Mouse (Mus musculus) myocyte (in vitro differentiated cells): ENCODE data around the gene 4930442H23Rik. TPM values are rescaled to one million over a fixed set of nuclear protein-coding genes. Genes with fewer than 3 reads are reported as not detected.
A peak's percentile ranks its signal among the peaks of the same experiment; 100 is the strongest.

ENCODE experiments used
- H3K27me3 ChIP-seq: one replicate; pipeline ENCODE4 v1.6.1; 2011; ENCODE audit not compliant: control insufficient read depth, insufficient read depth, insufficient read length
- H3K36me3 ChIP-seq: one replicate; pipeline ENCODE4 v1.6.1; 2011; ENCODE audit not compliant: control insufficient read depth, insufficient read depth
- H3K4me2 ChIP-seq: one replicate; pipeline ENCODE4 v1.6.1; 2011; ENCODE audit warnings: low read depth, control low read depth
- H3K4me3 ChIP-seq: one replicate; pipeline ENCODE4 v1.5.1; 2011; ENCODE audit warnings: mild to moderate bottlenecking, control low read depth, moderate library complexity
- H3K79me2 ChIP-seq: one replicate; pipeline ENCODE4 v1.6.1; 2011; ENCODE audit not compliant: control insufficient read depth, insufficient read depth
- H3ac ChIP-seq: one replicate; pipeline ENCODE4 v1.6.1; 2011; ENCODE audit not compliant: control insufficient read depth, insufficient read length
- CEBPB ChIP-seq: IDR thresholded peaks from 2 replicates; pipeline ENCODE4 v1.6.1; 2011; ENCODE audit warnings: mild to moderate bottlenecking, moderate library complexity; ENCODE audit not compliant: poor library complexity, insufficient read depth, severe bottlenecking
- E2F4 ChIP-seq: IDR thresholded peaks from one replicate; pipeline ENCODE4 v1.6.1; 2011; ENCODE audit warnings: mild to moderate bottlenecking, control low read depth, moderate library complexity; ENCODE audit not compliant: insufficient read depth
- MAX ChIP-seq: IDR thresholded peaks from one replicate; pipeline ENCODE4 v1.6.1; 2011; ENCODE audit warnings: low read depth, mild to moderate bottlenecking, control low read depth
- MYOD1 ChIP-seq, 3 experiments: IDR thresholded peaks; one replicate each; pipeline ENCODE4 v1.6.1; 2011; ENCODE audit warnings: control low read depth in 2 of 3, low read depth in 2 of 3, mild to moderate bottlenecking in 2 of 3, moderate library complexity in 1 of 3; ENCODE audit not compliant: insufficient read length in 2 of 3, control insufficient read depth in 1 of 3
- POLR2A ChIP-seq: IDR thresholded peaks from one replicate; pipeline ENCODE4 v1.6.1; 2011; ENCODE audit warnings: low read depth, mild to moderate bottlenecking, control low read depth, moderate library complexity; ENCODE audit not compliant: insufficient read length
- POLR2AphosphoS2 ChIP-seq: IDR thresholded peaks from one replicate; pipeline ENCODE4 v1.6.1; 2011; ENCODE audit warnings: low read depth, control low read depth; ENCODE audit not compliant: insufficient read length
- REST ChIP-seq: IDR thresholded peaks from one replicate; pipeline ENCODE4 v1.6.1; 2011; ENCODE audit warnings: mild to moderate bottlenecking, control low read depth, moderate library complexity; ENCODE audit not compliant: insufficient read depth, insufficient read length
- SRF ChIP-seq: IDR thresholded peaks from one replicate; pipeline ENCODE4 v1.6.1; 2011; ENCODE audit warnings: low read depth; ENCODE audit not compliant: control insufficient read depth, insufficient read length
- TCF12 ChIP-seq: IDR thresholded peaks from one replicate; pipeline ENCODE4 v1.6.1; 2011; ENCODE audit warnings: mild to moderate bottlenecking, control low read depth; ENCODE audit not compliant: poor library complexity, insufficient read depth, severe bottlenecking
- TCF3 ChIP-seq: IDR thresholded peaks from one replicate; pipeline ENCODE4 v1.6.1; 2011; ENCODE audit warnings: low read depth, control low read depth; ENCODE audit not compliant: insufficient read length
- USF1 ChIP-seq: IDR thresholded peaks from one replicate; pipeline ENCODE4 v1.6.1; 2011; ENCODE audit warnings: low read depth, mild to moderate bottlenecking, control low read depth, moderate library complexity
- polyA plus RNA-seq: library from polyadenylated mRNA; unstranded; fragments of >200 nt; fragmentation: generic; extraction: Trizol; gene quantifications from one replicate; pipeline ENCODE4 v1.2.1, GENCODE M21; 2012; ENCODE audit warnings: missing spikeins

The 4930442H23Rik gene
- polyA plus RNA-seq, 1 experiment, result 0.12 TPM

DNA sequence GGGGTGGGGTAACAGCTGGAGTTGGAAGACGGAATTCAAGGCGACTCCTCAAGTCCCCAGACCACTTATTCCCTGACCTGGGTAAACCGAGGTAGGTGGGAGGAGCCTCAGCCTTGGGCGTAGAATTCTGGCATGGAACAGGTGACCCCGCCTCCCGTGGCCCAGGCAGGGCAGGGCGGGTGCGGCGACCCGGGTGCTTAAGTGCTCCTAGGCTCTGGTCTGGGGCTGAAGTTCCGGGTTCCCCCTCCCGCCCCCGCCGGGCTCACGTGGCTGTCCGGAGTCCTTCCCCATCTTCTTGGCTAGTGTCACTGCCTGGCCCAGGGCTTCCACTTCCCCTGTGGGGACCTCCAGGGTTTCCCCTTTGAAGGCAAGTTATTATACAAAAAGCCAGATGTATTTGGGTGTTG lies 49.5 kb downstream of the 4930442H23Rik start:
- Histone ChIP-seq H3K79me2 (peaks cover 14% of the 10 kb centered on the region), H3K4me2 (peak overlapping the region; percentile 85), H3K27me3 (no peaks in the 10 kb centered on the region), H3ac (no peak overlapping the region), H3K4me3 (no peak overlapping the region), H3K36me3 (no peaks in the 10 kb centered on the region)
- TF ChIP-seq MYOD1 (IDR thresholded peaks at IDR 0.05; ENCODE audit: control insufficient read depth in 1 of 3, insufficient read length in 2 of 3, low read depth in 2 of 3) (no peak), TCF12 (no peak), POLR2A (no peak), USF1 (no peak), POLR2AphosphoS2 (no peak), REST (no peak), E2F4 (no peak), SRF (no peak), MAX (no peak), CEBPB (no peak), TCF3 (no peak)

Other genes starting within 250 kb of the 4930442H23Rik start
- gene Gng7, start 168.9 kb downstream of the 4930442H23Rik start, polyA plus RNA-seq, result 0.47 TPM
- gene Diras1, start 158.2 kb downstream of the 4930442H23Rik start, polyA plus RNA-seq, result 0.42 TPM
- gene Slc39a3, start 146.4 kb downstream of the 4930442H23Rik start, polyA plus RNA-seq, result 21.8 TPM
- 192 TPM for gene Sgta, start 123.7 kb downstream of the 4930442H23Rik start, polyA plus RNA-seq
- 139 TPM for gene Thop1, start 113.8 kb downstream of the 4930442H23Rik start, polyA plus RNA-seq
- gene Creb3l3, start 85.0 kb downstream of the 4930442H23Rik start, polyA plus RNA-seq, result 0.14 TPM
- 126 TPM for gene Map2k2, start 77.9 kb downstream of the 4930442H23Rik start, polyA plus RNA-seq
- 26.1 TPM for gene Zbtb7a, start 48.6 kb downstream of the 4930442H23Rik start, polyA plus RNA-seq
- gene Pias4, start 15.9 kb downstream of the 4930442H23Rik start, polyA plus RNA-seq, result 43.2 TPM
- 3,891 TPM for gene Eef2, start 7.2 kb downstream of the 4930442H23Rik start, polyA plus RNA-seq
- gene Dapk3, start 844 bp downstream of the 4930442H23Rik start, polyA plus RNA-seq, result 120 TPM
- 52.3 TPM for gene Nmrk2, start 18.2 kb upstream of the 4930442H23Rik start, polyA plus RNA-seq
- gene Atcay, start 47.0 kb upstream of the 4930442H23Rik start, polyA plus RNA-seq, result 0.11 TPM
- 2.3 TPM for gene Zfr2, start 49.3 kb upstream of the 4930442H23Rik start, polyA plus RNA-seq
- gene Matk, start 69.1 kb upstream of the 4930442H23Rik start, polyA plus RNA-seq, result 0.67 TPM
- 167 TPM for gene Mrpl54, start 83.1 kb upstream of the 4930442H23Rik start, polyA plus RNA-seq
- 166 TPM for gene Apba3, start 83.1 kb upstream of the 4930442H23Rik start, polyA plus RNA-seq
- 0.17 TPM for gene Tjp3, start 107.7 kb upstream of the 4930442H23Rik start, polyA plus RNA-seq
- gene Pip5k1c, start 109.1 kb upstream of the 4930442H23Rik start, polyA plus RNA-seq, result 23.3 TPM
- 31.3 TPM for gene Cactin, start 137.3 kb upstream of the 4930442H23Rik start, polyA plus RNA-seq
- 0.16 TPM for gene Tbxa2r, start 144.9 kb upstream of the 4930442H23Rik start, polyA plus RNA-seq
- 0.10 TPM for gene Gipc3, start 159.4 kb upstream of the 4930442H23Rik start, polyA plus RNA-seq
- gene Hmg20b, start 166.6 kb upstream of the 4930442H23Rik start, polyA plus RNA-seq, result 80.2 TPM
- 21.7 TPM for gene Mfsd12, start 173.6 kb upstream of the 4930442H23Rik start, polyA plus RNA-seq
- 0.92 TPM for gene 4930404N11Rik, start 182.0 kb upstream of the 4930442H23Rik start, polyA plus RNA-seq
- gene Fzr1, start 194.7 kb upstream of the 4930442H23Rik start, polyA plus RNA-seq, result 42.0 TPM
- 103 TPM for gene Dohh, start 200.6 kb upstream of the 4930442H23Rik start, polyA plus RNA-seq
- gene Gm48551, start 200.6 kb upstream of the 4930442H23Rik start, polyA plus RNA-seq, result 1.7 TPM
- 0.73 TPM for gene Gm48552, start 205.2 kb upstream of the 4930442H23Rik start, polyA plus RNA-seq
- 0.30 TPM for gene Smim24, start 209.2 kb upstream of the 4930442H23Rik start, polyA plus RNA-seq